Mouse (Mus musculus) embryonic fibroblast, embryonic 13.5 days (primary cell): ENCODE results near the gene Nlgn3.

ENCODE experiments used
- CTCF ChIP-seq: IDR thresholded peaks from 2 replicates; pipeline ENCODE4 v1.5.1; 2011; ENCODE audit warnings: mild to moderate bottlenecking, control low read depth, low read length, moderate library complexity, borderline replicate concordance; ENCODE audit not compliant: insufficient read depth
- POLR2A ChIP-seq: IDR thresholded peaks from 2 replicates; pipeline ENCODE4 v1.6.1; 2011; ENCODE audit warnings: low read depth, mild to moderate bottlenecking, control low read depth, low read length, moderate library complexity

DNA sequence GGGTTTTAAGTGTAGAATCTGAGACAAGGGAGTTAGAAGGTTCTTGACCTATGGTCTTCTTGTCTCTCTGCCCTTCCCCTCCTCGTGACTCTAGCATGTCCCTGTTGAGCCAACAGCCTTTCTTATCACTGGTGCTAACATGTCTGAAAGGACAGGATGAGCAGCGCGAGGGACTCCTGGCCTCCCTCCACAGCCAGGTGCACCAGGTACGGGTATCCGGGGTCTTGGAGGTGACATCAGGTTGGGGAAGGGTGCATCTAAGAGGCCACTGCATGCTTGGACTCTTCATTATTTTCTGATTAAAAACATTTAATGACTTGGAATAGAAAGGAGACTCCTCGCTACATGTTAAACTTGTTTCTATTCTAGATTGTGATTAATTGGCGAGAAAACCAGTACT is 9.9 kb upstream of the Nlgn3 start:
- no peak for TF ChIP-seq POLR2A
- no peak for TF ChIP-seq CTCF
